Mouse (Mus musculus): Measurements from ENCODE around the gene Fam187b. TPM values are rescaled to one million over a fixed set of nuclear protein-coding genes. Genes with fewer than 3 reads are reported as not detected.

Fam187b gene
- polyA plus RNA-seq, 1 experiment: 525 TPM

DNA sequence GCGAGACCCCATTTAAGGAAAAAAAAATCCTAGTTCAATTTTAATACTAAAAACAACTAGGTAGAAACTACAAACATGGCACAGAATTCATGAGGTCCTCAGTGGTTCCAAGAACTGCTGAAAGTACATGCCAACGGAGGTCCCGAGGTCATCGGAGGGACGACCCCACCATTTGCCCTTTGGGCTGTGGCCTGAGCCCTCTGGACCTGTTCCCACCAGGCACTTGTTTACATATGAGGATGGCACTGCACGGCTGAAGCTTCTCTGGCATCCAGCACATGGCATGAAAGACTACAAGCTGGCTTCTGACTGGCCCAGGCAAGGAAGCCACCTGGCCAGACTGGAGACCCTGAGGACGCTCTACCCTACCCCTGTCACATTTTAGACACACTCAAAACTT lies 9.2 kb upstream of the Fam187b start:
- no peaks in the 10 kb centered on the region for H3K27me3 ChIP-seq (ENCODE audit: control insufficient read depth, insufficient read depth, low read length)
- no peak for TF ChIP-seq CTCF (IDR thresholded peaks at IDR 0.05; ENCODE audit: control insufficient read depth, insufficient read depth, insufficient replicate concordance, low read depth, low read length)
- TF ChIP-seq POLR2A (IDR thresholded peaks at IDR 0.05; ENCODE audit: control insufficient read depth, low read depth, low read length): no peak
- H3K36me3 ChIP-seq (ENCODE audit: control insufficient read depth, insufficient read depth, low read length): no peaks in the 10 kb centered on the region
- peaks cover 7% of the 10 kb centered on the region for H3K4me1 ChIP-seq (ENCODE audit: control insufficient read depth, insufficient read depth, low read length)
- H3K27ac ChIP-seq (ENCODE audit: control insufficient read depth, insufficient read depth, low read depth, low read length): peak overlapping the region; percentile 55; the same call in 1 of the 2 replicates
- no peak overlapping the region for H3K4me3 ChIP-seq (ENCODE audit: control insufficient read depth, low read depth, low read length)

DNA sequence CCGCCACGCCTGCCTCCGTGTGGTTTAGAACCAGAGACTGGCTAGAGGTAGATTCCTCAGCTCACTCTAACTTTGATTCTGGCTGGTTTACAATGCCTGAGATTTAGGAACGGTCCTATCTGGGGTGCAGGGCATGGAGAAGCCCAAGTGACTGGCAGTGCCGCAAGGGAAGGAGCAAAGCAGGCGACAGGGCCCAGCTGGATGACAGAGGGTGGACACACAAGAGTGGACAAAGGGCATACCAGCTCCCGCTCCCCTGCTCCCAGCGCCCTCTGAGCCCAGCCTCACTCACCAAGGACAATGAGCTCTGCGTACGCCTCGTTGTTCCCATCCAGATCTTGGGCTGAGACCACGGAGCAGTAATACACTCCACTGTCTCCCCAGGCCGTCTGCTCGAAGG lies 7.9 kb upstream of the Fam187b start:
- no peak overlapping the region for H3K4me3 ChIP-seq (ENCODE audit: control insufficient read depth, low read depth, low read length)
- TF ChIP-seq CTCF (IDR thresholded peaks at IDR 0.05; ENCODE audit: control insufficient read depth, insufficient read depth, insufficient replicate concordance, low read depth, low read length): no peak
- TF ChIP-seq POLR2A (IDR thresholded peaks at IDR 0.05; ENCODE audit: control insufficient read depth, low read depth, low read length): no peak
- peaks cover 7% of the 10 kb centered on the region for H3K4me1 ChIP-seq (ENCODE audit: control insufficient read depth, insufficient read depth, low read length)
- peak overlapping the region; percentile 69 for H3K27ac ChIP-seq (ENCODE audit: control insufficient read depth, insufficient read depth, low read depth, low read length)
- no peaks in the 10 kb centered on the region for H3K27me3 ChIP-seq (ENCODE audit: control insufficient read depth, insufficient read depth, low read length)
- H3K36me3 ChIP-seq (ENCODE audit: control insufficient read depth, insufficient read depth, low read length): no peaks in the 10 kb centered on the region

DNA sequence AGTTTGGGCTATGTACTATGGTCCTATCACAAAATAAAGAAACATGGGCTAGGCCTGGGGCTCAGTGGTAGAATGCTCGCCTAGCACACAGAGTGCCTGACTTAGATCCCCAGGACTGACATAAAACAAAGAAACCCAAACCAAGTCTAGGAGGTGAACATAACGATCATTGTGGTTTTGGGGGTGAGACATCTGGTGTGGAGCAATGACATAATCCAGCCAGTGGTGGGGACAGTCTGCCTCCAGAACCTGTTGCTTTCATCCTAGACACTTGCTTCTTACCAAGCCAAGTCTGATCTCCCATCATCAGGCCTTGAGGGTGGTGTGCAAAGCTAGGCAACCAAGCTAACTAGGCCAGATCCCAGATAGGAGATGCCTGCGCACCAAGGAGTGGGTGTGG lies 6.9 kb upstream of the Fam187b start:
- Histone ChIP-seq H3K27ac (ENCODE audit: control insufficient read depth, insufficient read depth, low read depth, low read length) (peak overlapping the region; percentile 22), H3K4me3 (ENCODE audit: control insufficient read depth, low read depth, low read length) (no peak overlapping the region), H3K36me3 (ENCODE audit: control insufficient read depth, insufficient read depth, low read length) (no peaks in the 10 kb centered on the region), H3K4me1 (ENCODE audit: control insufficient read depth, insufficient read depth, low read length) (peaks cover 7% of the 10 kb centered on the region), H3K27me3 (ENCODE audit: control insufficient read depth, insufficient read depth, low read length) (no peaks in the 10 kb centered on the region)
- TF ChIP-seq POLR2A (IDR thresholded peaks at IDR 0.05; ENCODE audit: control insufficient read depth, low read depth, low read length) (no peak), CTCF (IDR thresholded peaks at IDR 0.05; ENCODE audit: control insufficient read depth, insufficient read depth, insufficient replicate concordance, low read depth, low read length) (no peak)

DNA sequence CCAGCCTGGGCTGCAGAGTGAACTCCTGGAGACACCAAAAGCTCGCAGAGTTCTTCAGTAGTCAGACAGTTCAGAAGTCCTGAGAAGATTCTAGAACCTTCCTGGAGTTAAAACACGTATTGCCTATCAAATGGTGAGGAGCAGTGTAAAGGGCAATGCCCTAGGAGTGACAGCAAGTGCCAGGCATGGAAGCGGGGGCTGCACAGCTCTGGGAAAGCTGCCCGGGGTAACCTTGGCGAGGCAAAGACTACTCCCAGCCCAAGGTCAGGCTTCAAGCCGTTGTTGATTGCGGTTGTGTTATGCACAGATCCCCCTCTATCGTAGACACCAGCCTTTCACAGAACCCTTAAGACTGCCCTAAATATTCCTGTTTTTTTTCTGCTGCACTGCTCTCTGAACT lies 5.0 kb upstream of the Fam187b start:
- no peak overlapping the region for H3K4me3 ChIP-seq (ENCODE audit: control insufficient read depth, low read depth, low read length)
- H3K4me1 ChIP-seq (ENCODE audit: control insufficient read depth, insufficient read depth, low read length): peaks cover 15% of the 10 kb centered on the region
- no peaks in the 10 kb centered on the region for H3K27me3 ChIP-seq (ENCODE audit: control insufficient read depth, insufficient read depth, low read length)
- H3K36me3 ChIP-seq (ENCODE audit: control insufficient read depth, insufficient read depth, low read length): no peaks in the 10 kb centered on the region
- TF ChIP-seq POLR2A (IDR thresholded peaks at IDR 0.05; ENCODE audit: control insufficient read depth, low read depth, low read length): 0 out of 2 replicates have a peak, but pooled peaks have one; percentile 20
- TF ChIP-seq CTCF (IDR thresholded peaks at IDR 0.05; ENCODE audit: control insufficient read depth, insufficient read depth, insufficient replicate concordance, low read depth, low read length): no peak
- H3K27ac ChIP-seq (ENCODE audit: control insufficient read depth, insufficient read depth, low read depth, low read length): peak overlapping the region; percentile 70

DNA sequence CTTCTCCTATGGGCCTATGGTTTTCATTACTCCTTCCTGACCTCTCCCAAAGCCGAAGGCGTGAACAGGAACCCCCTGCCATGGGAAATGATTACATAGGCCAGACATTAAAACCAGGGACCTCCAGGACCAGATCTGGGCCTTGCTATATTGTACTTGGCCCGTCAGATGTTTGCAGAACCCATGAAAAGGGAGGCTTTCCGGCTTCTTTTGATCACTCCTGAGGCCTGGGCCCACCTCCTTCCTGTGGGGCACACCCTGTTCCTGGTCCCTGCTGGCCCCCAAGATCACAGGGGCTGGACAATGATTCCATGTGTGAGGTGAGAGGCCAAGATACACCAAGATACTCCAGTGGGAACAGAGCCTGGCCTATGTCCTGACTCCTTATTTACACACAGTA lies 4.4 kb upstream of the Fam187b start:
- TF ChIP-seq POLR2A (IDR thresholded peaks at IDR 0.05; ENCODE audit: control insufficient read depth, low read depth, low read length): no peak
- no peak for TF ChIP-seq CTCF (IDR thresholded peaks at IDR 0.05; ENCODE audit: control insufficient read depth, insufficient read depth, insufficient replicate concordance, low read depth, low read length)
- Histone ChIP-seq H3K4me1 (ENCODE audit: control insufficient read depth, insufficient read depth, low read length) (peaks cover 18% of the 10 kb centered on the region), H3K4me3 (ENCODE audit: control insufficient read depth, low read depth, low read length) (no peak overlapping the region), H3K36me3 (ENCODE audit: control insufficient read depth, insufficient read depth, low read length) (no peaks in the 10 kb centered on the region), H3K27me3 (ENCODE audit: control insufficient read depth, insufficient read depth, low read length) (no peaks in the 10 kb centered on the region), H3K27ac (ENCODE audit: control insufficient read depth, insufficient read depth, low read depth, low read length) (peak overlapping the region; percentile 70)

DNA sequence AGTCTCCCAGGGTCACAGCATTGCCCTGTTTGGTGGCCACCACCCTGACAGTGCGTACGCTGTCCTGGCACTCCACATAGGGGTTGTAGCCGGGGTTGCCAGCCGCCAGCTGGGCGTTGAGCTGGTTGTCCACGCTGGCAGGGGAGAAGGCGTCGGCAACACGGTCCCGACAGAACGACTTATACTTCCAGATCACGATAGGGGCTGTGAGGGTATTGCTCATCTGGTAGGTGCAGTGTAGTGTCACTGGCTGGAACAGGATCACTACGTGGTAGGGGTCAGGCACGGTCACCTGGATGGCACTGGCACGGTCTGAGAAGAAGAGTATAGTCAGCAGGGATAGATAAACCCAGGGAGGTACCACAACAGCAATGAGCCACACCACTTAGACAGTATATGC lies 1.7 kb upstream of the Fam187b start:
- Histone ChIP-seq H3K36me3 (ENCODE audit: control insufficient read depth, insufficient read depth, low read length) (no peaks in the 10 kb centered on the region), H3K4me3 (ENCODE audit: control insufficient read depth, low read depth, low read length) (peak overlapping the region; percentile 73; the same call in 1 of the 2 replicates)
- no peak for TF ChIP-seq CTCF (IDR thresholded peaks at IDR 0.05; ENCODE audit: control insufficient read depth, insufficient read depth, insufficient replicate concordance, low read depth, low read length)
- TF ChIP-seq POLR2A (IDR thresholded peaks at IDR 0.05; ENCODE audit: control insufficient read depth, low read depth, low read length): no peak

DNA sequence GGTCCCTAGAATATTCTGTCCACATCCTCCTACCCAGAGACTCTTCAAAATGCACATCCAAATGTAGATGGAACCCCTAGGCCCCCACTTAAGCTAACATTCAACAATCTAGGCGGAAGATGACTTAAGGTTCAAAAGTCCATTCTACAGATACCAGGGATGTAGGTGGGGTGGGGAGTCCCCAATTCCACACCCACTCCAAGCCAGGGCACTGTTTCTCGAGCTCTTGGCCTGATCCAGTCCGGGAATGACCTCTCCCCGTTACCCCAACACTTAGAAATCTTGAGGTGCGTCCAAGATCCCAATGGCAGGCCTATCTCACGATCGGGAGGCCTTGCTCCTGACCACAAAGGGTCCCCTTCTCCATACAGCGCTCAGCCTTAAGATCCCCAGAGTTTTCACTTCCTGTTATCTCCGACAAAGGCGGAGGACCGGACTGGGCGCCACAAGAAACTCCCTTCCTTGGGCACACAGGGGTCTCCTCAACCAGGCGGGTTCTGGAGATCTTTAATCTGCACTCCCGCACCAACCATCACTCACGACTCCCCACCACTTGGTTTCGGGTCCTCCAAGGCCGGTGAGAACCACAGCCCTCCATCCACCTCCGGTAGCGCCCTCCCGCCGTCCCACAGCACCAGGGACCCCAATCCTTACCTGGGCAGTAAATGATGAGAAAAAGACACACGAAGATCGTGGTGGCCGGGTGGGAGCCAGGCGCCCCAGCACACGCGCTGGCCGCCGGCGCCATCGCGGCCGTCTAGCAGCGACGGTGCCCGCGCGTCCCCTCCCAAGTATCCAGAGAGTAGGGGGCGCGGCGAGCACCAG lies 952 bp upstream of the Fam187b start:
- peak overlapping the region; percentile 73 for H3K4me3 ChIP-seq (ENCODE audit: control insufficient read depth, low read depth, low read length)
- no peaks in the 10 kb centered on the region for H3K27me3 ChIP-seq (ENCODE audit: control insufficient read depth, insufficient read depth, low read length)
- no peaks in the 10 kb centered on the region for H3K36me3 ChIP-seq (ENCODE audit: control insufficient read depth, insufficient read depth, low read length)
- TF ChIP-seq POLR2A (IDR thresholded peaks at IDR 0.05; ENCODE audit: control insufficient read depth, low read depth, low read length) (no peak), CTCF (IDR thresholded peaks at IDR 0.05; ENCODE audit: control insufficient read depth, insufficient read depth, insufficient replicate concordance, low read depth, low read length) (no peak)
- peaks cover 18% of the 10 kb centered on the region for H3K4me1 ChIP-seq (ENCODE audit: control insufficient read depth, insufficient read depth, low read length)
- H3K27ac ChIP-seq (ENCODE audit: control insufficient read depth, insufficient read depth, low read depth, low read length): 0 out of 2 replicates have a peak overlapping the region, but pooled peaks have one; percentile 3

More for the DNA sequence above, 1.7 kb upstream of the Fam187b start:
- Histone ChIP-seq H3K27ac (ENCODE audit: control insufficient read depth, insufficient read depth, low read depth, low read length) (peak overlapping the region; percentile 2; the same call in 1 of the 2 replicates), H3K4me1 (ENCODE audit: control insufficient read depth, insufficient read depth, low read length) (peaks cover 18% of the 10 kb centered on the region), H3K27me3 (ENCODE audit: control insufficient read depth, insufficient read depth, low read length) (no peaks in the 10 kb centered on the region)

Measured in testis, adult 2 months (tissue).